Mouse (Mus musculus) ES-Bruce4 (cell line): ENCODE measurements around the gene Sox13.

Source experiments
- CTCF ChIP-seq: IDR thresholded peaks from one replicate; pipeline ENCODE4 v1.8.1; 2011; ENCODE audit warnings: low read depth, low read length
- EP300 ChIP-seq: IDR thresholded peaks from 2 replicates; pipeline ENCODE4 v1.6.1; 2011; ENCODE audit warnings: low read depth, low read length; ENCODE audit not compliant: insufficient read depth

GRCm38 (mm10) chr1:133387539-133388268, 36.5 kb downstream of the Sox13 start:
- TF ChIP-seq CTCF (no peak), EP300 (no peak)
